Mouse (Mus musculus) kidney, embryonic 16.5 days (tissue): ENCODE data around the gene Supt3. TPM values are rescaled to one million over a fixed set of nuclear protein-coding genes. Genes with fewer than 3 reads are reported as not detected.

Source experiments
- ATAC-seq: fragments of 200-750 bp; cut with Nextera tagmentation; 2 replicates; pipeline ENCODE4 v1.8.0; 2017; ENCODE audit warnings: moderate TSS enrichment; ENCODE audit not compliant: low FRiP score, low TSS enrichment
- H3K27ac ChIP-seq: fragments of 300-500 bp; sonication (generic); 2 replicates; pipeline ENCODE4 v1.5.1; 2014; ENCODE audit warnings: low read length
- H3K27me3 ChIP-seq: fragments of 300-500 bp; sonication (generic); 2 replicates; pipeline ENCODE4 v1.6.1; 2014; ENCODE audit warnings: low read length, control low read depth, mixed read lengths; ENCODE audit not compliant: insufficient read depth
- H3K36me3 ChIP-seq: fragments of 300-500 bp; sonication (generic); 2 replicates; pipeline ENCODE4 v1.6.1; 2014; ENCODE audit warnings: low read length, control low read depth, mixed read lengths; ENCODE audit not compliant: insufficient read depth
- H3K4me1 ChIP-seq: fragments of 300-500 bp; sonication (generic); 2 replicates; pipeline ENCODE4 v1.6.1; 2014; ENCODE audit warnings: low read length, control low read depth, mixed read lengths; ENCODE audit not compliant: insufficient read depth
- H3K4me2 ChIP-seq: fragments of 300-500 bp; sonication (generic); replicated peaks from 2 replicates; pipeline ENCODE4 v1.6.1; 2014; ENCODE audit warnings: low read depth, low read length
- H3K4me3 ChIP-seq: fragments of 300-500 bp; sonication (generic); 2 replicates; pipeline ENCODE4 v1.5.1; 2014; ENCODE audit warnings: mild to moderate bottlenecking, low read length
- H3K9ac ChIP-seq: fragments of 300-500 bp; sonication (generic); replicated peaks from 2 replicates; pipeline ENCODE4 v1.6.1; 2014; ENCODE audit warnings: low read length
- H3K9me3 ChIP-seq: fragments of 300-500 bp; sonication (generic); 2 replicates; pipeline ENCODE4 v1.6.1; 2016; ENCODE audit warnings: low read length, control low read depth
- WGBS: fragments of 180-500 bp; shearing (Covaris S2); extraction: QIAGEN DNeasy Blood & Tissue Kit; methylation state at CpG from one replicate; pipeline ENCODE4 v1.1.7; 2014; 5-methylcytosine and 5-hydroxymethylcytosine counted together
- polyA plus RNA-seq: library from polyadenylated mRNA; unstranded; fragments of >200 nt; fragmentation: Nextera tagmentation; extraction: Ambion mirVana; gene quantifications from 2 replicates; pipeline ENCODE4 v1.2.1, GENCODE M21; 2015

Supt3 gene
- polyA plus RNA-seq, 1 experiment from 2014 or later = 20.7 TPM

DNA sequence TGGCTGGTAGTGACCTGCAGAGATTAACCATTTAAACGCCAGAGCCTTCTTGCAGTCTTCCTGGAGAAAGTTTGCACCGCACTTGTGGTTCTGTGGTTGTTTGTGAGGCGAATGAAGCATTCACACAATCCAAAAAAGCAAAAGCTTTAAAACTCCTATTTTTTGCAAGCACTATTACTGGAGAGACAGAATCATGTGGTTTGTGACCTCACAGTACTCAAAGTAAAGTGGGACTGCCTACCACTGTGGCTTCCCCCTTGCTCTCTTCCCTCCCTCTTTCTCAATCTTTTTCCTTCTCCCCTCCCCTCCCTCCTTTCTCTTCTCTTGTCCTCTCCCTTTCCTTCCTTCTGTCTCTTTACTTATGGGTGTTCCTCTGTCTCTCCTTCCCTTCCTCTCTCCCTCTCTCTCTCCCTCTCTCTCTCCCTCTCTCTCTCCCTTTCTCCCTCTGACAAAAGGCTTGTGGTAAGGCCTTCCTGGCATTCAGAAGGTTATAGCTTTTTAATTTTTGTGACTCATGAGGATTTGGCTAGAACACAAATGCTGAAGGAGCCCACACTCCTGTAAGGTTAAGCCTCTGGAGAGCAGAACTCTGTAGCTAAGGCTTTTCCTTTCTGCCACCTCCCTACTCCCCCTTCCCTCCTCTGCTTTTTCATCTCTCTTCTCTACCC lies 37.7 kb downstream of the Supt3 start, which contains the start of gene Runx2:
Runx2 (minus strand) TSS at position 290 of the 668 bp plus-strand sequence.
- no peaks in the 10 kb centered on the region for H3K9me3 ChIP-seq
- H3K4me1 ChIP-seq = no peaks in the 10 kb centered on the region
- no peak within 1 kb of the TSS for H3K9ac ChIP-seq
- whole genome bisulfite sequencing = 56% methylated on average over 3 of the region's 3 CpGs
- ATAC-seq = no peak
- H3K4me2 ChIP-seq = no peak within 1 kb of the TSS
- no peak within 1 kb of the TSS for H3K4me3 ChIP-seq
- no peak within 1 kb of the TSS for H3K27ac ChIP-seq
- no peaks in the 10 kb centered on the region for H3K36me3 ChIP-seq
- no peaks in the 10 kb centered on the region for H3K27me3 ChIP-seq

DNA sequence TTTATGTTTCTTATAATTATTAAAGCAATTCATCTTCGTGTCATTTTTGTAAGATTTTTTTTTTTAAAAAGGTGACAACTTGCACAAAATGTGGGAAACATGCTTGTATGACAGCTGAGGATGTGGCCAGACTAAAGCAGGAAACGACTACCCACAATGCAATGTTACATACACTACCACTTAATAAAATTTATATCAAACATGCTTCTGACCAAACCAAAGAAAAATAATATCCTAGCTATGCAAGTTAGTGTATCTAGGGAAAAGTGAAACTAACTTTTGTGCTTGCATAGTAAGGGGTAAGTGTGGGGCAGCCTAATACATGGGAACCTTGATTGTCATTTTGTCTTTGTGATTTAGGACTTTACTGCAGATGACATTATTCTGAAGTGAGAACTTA lies 41.9 kb downstream of the Supt3 start:
- no peak for ATAC-seq
- Histone ChIP-seq H3K36me3 (no peaks in the 10 kb centered on the region), H3K4me3 (no peak overlapping the region), H3K9me3 (no peaks in the 10 kb centered on the region), H3K27me3 (no peaks in the 10 kb centered on the region), H3K4me2 (no peak overlapping the region), H3K4me1 (no peaks in the 10 kb centered on the region), H3K9ac (no peak overlapping the region), H3K27ac (no peak overlapping the region)
- WGBS = 80% methylated on average over 2 of the region's 2 CpGs

DNA sequence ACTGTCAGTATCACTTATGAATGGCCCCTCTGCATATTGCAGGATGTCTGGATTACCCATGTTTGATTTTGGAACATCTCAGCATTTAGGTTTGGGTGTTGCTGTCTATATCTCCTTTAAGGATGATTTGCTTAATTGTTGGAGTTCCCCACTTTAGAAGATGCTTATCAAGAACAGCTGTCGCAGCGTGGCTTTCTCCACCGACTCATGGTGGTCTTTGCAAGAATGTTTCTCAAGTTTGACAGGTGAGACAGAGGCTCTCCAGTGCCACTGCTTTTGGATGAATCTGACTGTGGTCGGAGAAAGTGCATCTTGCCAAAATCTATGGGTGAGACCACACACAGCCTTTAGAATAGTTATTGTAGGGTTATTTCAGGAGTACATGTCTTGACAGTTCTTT lies 42.9 kb downstream of the Supt3 start:
- ATAC-seq = no peak
- H3K27ac ChIP-seq = no peak overlapping the region
- no peak overlapping the region for H3K9ac ChIP-seq
- no peak overlapping the region for H3K4me2 ChIP-seq
- H3K4me3 ChIP-seq = no peak overlapping the region
- no peaks in the 10 kb centered on the region for H3K4me1 ChIP-seq
- H3K27me3 ChIP-seq = no peaks in the 10 kb centered on the region
- H3K36me3 ChIP-seq = no peaks in the 10 kb centered on the region
- 81% methylated on average over 4 of the region's 4 CpGs for WGBS
- no peaks in the 10 kb centered on the region for H3K9me3 ChIP-seq

DNA sequence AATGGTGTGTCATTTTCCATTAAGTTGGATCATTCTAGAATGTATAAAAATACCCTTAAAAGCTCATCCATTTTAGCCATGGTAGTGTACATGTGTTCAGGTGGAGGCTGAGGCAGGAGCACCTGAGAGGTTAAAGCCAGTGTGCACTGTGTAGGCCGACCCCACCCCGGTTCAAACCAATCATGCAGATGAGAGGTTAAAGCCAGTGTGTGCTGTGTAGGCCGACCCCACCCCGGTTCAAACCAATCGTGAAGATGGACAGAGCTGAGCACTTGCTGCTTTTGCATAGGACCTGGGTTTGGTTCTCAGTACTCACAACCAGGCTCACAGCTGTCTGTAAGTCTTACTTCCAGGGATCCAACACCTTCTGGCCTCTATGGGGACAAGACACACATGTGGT lies 45.0 kb downstream of the Supt3 start:
- Histone ChIP-seq H3K27ac (no peak overlapping the region), H3K9ac (no peak overlapping the region), H3K4me1 (no peaks in the 10 kb centered on the region), H3K27me3 (no peaks in the 10 kb centered on the region), H3K4me3 (no peak overlapping the region), H3K36me3 (no peaks in the 10 kb centered on the region), H3K4me2 (no peak overlapping the region), H3K9me3 (no peaks in the 10 kb centered on the region)
- no peak for ATAC-seq
- WGBS = 85% methylated on average over 5 of the region's 5 CpGs

DNA sequence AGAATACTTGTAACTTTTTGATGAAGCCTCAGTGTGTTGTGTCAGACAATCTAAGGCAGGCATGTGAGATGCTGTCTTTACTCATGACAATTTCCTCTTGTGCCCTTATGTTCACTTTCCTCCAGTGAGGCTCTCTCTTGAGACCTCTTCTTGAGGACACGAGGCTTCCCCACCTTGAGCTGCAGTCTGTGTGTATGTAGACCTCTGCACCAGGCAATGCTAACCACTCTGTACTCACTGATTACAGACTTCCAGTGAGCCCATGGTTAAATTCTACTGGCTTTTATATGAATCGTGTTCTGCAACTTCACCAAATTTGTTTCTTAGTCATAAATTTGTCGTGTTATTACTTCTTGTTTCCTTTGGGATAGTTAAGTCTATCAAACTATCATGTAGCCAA lies 50.2 kb downstream of the Supt3 start:
- ATAC-seq = no peak
- Histone ChIP-seq H3K4me2 (no peak overlapping the region), H3K27me3 (no peaks in the 10 kb centered on the region), H3K27ac (no peak overlapping the region), H3K9ac (no peak overlapping the region), H3K36me3 (no peaks in the 10 kb centered on the region), H3K4me3 (no peak overlapping the region), H3K4me1 (no peaks in the 10 kb centered on the region), H3K9me3 (no peaks in the 10 kb centered on the region)
- WGBS = 61% methylated on average over 3 of the region's 3 CpGs

DNA sequence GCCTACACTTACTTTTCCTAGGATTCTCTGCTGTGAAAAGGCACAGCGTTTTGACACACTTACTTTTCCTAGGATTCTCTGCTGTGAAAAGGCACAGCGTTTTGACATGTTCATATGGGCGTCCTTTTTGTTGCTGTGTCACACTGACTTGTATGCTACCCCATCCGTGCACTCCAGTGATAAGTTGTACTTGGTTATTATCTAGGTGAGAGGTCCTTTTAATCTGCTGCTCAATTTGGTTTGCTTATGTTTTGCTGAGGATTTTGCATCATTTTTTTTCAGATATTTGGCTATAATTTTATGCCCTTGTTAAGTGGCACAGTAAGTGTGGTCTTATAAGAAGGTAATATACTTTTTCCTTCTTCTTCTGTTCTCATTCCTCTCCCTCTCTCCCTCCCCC lies 51.0 kb downstream of the Supt3 start:
- no peak overlapping the region for H3K27ac ChIP-seq
- H3K36me3 ChIP-seq = no peaks in the 10 kb centered on the region
- H3K4me3 ChIP-seq = no peak overlapping the region
- H3K9ac ChIP-seq = no peak overlapping the region
- no peaks in the 10 kb centered on the region for H3K9me3 ChIP-seq
- ATAC-seq = no peak
- H3K4me1 ChIP-seq = no peaks in the 10 kb centered on the region
- H3K27me3 ChIP-seq = no peaks in the 10 kb centered on the region
- WGBS = 80% methylated on average over 4 of the region's 4 CpGs
- H3K4me2 ChIP-seq = no peak overlapping the region

DNA sequence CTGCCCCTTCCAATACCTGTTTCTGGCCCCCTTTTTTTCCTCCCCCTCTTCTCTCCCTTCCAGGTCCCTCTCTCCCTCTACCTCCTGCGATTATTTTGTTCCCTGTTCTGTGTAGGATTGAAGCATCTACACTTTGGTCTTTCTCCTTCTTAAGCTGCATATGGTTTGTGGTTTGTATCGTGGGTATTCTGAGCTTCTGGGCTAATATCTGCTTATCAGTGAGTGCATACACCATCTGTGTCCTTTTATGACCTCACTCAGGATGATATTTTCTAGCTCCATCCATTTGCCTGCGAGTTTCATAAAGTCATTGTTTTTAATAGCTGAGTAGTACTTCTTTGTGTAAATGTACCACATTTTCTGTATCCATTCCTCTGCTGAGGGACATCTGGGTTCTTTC lies 52.6 kb downstream of the Supt3 start:
- Histone ChIP-seq H3K4me3 (no peak overlapping the region), H3K36me3 (no peaks in the 10 kb centered on the region), H3K27ac (no peak overlapping the region), H3K9ac (no peak overlapping the region), H3K27me3 (no peaks in the 10 kb centered on the region), H3K4me1 (no peaks in the 10 kb centered on the region), H3K9me3 (no peaks in the 10 kb centered on the region), H3K4me2 (no peak overlapping the region)
- 88% methylated on average over 3 of the region's 3 CpGs for WGBS
- ATAC-seq = no peak

DNA sequence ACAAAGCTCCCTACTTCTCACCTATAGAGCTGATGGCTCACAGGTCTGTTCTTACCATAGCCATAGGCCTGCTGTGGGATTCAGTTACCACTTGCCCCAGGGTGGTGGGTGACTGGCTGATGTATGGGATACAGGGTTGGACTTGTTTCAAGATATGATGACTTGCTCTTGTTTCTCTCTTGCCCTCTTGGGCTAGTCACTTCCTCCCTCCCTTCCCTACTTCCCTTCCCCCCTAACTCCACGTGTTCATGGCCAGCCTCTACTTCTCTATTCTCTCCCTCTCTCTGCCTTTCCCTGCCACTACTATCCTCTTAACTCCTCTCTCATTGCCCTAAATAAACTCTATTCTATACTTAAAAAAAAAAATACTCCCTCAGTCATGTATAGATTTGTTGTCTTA lies 54.2 kb downstream of the Supt3 start:
- Histone ChIP-seq H3K27me3 (no peaks in the 10 kb centered on the region), H3K4me3 (no peak overlapping the region), H3K4me1 (no peaks in the 10 kb centered on the region), H3K4me2 (no peak overlapping the region), H3K36me3 (no peaks in the 10 kb centered on the region), H3K9me3 (no peaks in the 10 kb centered on the region), H3K27ac (no peak overlapping the region), H3K9ac (no peak overlapping the region)
- 78% methylated on average over 1 of the region's 1 CpGs for WGBS
- ATAC-seq = no peak

DNA sequence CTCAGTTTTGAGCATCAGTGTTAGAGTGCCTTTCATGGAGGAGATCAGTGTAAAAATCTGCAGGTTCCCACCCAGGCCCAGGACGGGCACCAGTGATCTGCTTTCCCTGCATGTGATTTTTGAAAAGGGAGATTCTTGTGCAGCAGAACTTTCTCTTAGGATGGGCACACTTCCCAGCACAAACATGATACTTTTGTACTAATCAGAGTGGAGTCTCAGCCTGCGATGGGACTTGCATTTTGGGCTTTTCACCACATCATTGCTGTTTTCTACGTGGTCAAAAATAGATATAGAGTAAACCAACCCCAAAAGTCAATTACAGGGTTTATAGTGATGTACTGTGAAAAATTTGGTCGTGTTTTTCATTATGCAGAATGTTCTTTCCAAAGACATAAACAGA lies 65.2 kb downstream of the Supt3 start:
- H3K4me3 ChIP-seq = no peak overlapping the region
- no peaks in the 10 kb centered on the region for H3K36me3 ChIP-seq
- no peaks in the 10 kb centered on the region for H3K4me1 ChIP-seq
- H3K27ac ChIP-seq = no peak overlapping the region
- H3K9me3 ChIP-seq = no peaks in the 10 kb centered on the region
- H3K9ac ChIP-seq = no peak overlapping the region
- no peaks in the 10 kb centered on the region for H3K27me3 ChIP-seq
- no peak for ATAC-seq
- no peak overlapping the region for H3K4me2 ChIP-seq
- WGBS = 87% methylated on average over 4 of the region's 4 CpGs

DNA sequence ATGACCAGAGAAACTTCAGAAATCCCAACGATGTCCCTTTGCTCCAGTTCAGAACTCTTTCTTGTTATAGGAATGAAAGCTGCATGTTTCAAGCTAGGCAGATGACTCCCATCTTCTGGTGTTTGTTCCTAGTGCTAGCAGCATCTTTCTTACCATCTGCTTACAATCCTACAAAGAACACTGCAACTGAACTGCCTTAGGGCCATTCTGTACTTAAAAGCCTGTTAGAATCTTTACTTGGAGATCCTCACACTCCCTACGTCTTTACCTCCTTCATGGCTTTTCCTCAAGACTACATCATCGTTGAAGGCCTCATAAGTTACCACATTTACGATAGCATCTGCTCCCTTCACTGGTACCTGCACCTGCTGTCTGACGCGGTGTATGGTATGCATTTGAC lies 86.2 kb downstream of the Supt3 start:
- ATAC-seq = no peak
- 96% methylated on average over 6 of the region's 6 CpGs for WGBS
- Histone ChIP-seq H3K9me3 (no peaks in the 10 kb centered on the region), H3K4me2 (no peak overlapping the region), H3K9ac (no peak overlapping the region), H3K27me3 (no peaks in the 10 kb centered on the region), H3K27ac (no peak overlapping the region), H3K4me3 (no peak overlapping the region), H3K4me1 (no peaks in the 10 kb centered on the region), H3K36me3 (no peaks in the 10 kb centered on the region)
